Mouse (Mus musculus) lung, postnatal 14 days (tissue): Measurements from ENCODE around the gene Tmem221.
A peak's percentile ranks its signal among the peaks of the same experiment; 100 is the strongest.

Experiments used
- DNase-seq: peaks from one replicate; pipeline ENCODE4 v3.0.0; 2021

Gene Tmem221

DNA sequence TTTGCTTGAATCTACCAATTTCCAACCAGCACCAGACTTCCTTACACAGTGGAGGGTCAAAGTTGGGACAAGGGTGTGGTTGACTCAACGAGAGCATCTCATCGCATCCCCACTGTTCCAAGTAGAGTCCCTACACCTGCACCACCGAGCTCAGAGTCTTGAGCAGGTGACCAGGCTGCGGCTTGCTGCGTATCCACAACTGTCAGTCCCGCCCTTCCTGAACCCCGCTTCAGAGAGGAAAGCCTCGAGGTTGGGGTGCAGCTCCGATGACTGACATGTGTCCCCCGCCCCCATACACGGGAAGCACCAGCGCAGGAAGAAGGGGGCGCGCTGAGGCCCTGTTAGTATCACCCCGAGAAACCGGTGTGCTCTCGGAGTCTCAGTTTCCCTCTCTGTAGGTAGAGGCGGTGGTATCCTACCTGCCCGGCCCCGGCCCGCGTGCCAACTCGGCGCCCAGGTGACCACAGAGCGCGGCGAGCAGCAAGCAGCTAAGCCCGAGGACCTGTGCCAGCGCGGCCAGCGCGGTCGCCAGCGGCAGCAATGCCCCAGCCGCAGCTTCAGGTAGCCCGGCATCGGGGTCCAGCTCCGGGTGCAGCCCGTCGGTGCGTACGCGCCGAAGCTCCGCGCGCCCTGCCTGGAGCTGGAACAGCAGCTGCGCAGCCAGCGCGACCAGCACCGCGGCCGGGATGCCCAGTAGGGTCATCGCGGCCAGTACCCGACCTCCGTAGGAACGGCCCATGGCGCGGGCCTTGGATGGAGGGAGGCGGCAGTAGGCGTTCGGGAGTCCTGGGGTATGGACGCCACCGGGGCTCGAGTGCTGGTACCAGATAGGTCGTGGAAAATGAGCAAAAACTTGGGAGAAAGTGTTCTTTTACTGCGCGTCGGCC is at the start of gene Tmem221:
TSS of gene Tmem221 (minus strand) at position 801 of the 887 bp plus-strand sequence.
- DNase-seq = no peak

DNA sequence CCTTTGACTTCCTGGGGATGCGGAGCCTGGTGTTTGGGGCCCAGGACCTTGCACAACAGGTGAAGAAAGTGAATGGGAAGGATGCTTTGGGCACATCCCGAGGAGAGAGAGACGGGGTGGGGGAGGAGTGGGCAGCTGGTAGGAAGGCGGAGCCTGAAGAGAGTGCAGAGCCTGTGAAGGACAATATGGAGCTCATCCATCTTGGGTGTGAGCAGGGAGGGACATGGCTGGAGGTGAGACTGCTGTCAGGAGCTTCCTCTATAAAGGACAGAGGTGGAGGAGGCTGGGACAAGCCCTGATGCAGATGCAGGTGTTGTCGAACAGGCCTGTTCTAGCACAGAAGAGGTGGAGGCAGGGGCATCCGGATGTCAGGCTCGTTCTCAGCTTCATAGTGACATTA is 45.4 kb upstream of the Tmem221 start:
- no peak for DNase-seq

DNA sequence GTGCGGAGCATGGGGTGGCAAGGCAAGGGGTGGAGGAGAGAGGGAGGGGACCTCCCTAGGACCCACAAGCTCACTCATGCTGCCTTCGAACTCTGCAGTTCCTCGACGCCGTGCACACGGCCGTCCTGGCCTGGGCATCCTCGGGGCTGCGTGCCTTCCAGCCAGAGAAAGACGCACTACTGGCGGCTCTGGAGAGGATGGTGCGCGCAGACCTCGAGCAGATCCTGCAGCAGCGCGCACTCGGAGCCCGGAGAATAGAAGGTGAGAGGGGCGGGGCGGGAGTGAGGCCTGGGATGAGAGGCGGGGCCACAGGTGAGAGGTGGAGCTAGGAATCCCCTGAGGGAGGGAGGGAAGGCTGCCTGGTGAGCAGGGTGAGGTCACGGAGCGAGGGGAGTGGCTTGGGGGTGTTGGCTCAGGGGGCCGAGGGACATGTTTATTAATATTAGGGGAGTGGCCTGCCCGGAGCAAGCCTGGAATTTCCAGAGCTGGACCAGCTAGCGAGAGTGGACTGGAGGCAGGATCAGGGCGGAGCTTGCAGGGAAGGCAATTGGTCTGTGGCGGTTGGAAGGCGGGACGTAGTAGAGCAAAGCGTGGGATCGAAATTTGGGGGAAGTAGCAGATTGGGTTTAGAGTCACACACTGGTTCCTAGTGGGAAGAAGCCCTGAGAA is 44.1 kb upstream of the Tmem221 start:
- peak; percentile 84 for DNase-seq

DNA sequence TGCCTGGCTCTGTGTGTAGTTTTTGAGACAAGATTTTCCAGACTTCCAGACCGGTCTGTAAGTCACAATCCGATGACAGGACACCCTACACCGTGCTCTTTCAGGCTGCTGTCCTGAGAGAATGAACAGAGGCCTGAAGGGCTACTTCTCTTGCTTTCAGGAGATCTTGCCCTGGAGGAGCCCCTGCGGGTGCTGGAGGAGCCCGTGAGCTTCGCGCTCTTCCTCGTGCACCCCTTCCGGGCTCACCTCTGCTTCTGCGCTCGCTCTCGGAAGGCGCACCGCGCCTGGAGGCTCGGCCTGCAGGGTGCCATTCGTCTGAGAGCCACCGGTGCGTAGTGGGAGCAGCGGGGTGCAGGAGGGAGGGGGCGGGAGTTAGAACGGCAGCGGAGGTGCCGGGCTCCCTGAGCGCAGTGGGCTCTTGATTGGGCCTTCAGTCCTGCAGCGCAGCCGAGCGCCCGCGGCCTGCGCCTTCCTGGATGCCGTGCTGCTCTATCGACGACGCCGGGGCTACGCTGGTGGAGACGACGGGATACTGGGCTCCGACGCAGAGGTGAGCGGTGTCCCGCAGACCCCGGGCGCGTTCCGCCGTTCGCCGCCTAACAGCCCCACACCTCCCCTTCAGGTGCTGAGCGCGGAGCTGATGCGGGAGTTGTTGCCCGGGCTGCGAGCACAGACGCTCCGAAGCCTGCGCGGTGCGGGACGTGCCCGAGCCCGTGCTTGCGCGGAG is 43.4 kb upstream of the Tmem221 start:
- DNase-seq = no peak

DNA sequence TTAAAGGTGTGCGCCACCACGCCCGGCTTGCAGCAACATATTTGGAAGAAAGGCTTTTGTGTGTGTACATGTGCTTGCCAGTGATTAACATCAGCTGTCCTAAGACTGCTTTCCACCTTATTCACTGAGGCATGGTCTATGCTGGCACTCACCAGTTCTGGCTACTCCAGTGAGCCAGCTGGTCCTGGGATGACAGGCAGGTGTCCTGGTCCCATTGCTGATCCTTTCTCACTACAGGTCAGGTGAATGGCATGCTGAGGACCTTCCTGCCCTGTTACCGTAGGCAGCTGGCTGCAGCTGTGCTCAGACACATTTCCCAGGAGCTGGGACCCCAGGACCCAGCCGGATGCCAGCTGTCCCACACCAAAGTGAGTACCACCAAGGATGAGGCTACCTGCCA is 40.2 kb upstream of the Tmem221 start:
- DNase-seq = no peak

DNA sequence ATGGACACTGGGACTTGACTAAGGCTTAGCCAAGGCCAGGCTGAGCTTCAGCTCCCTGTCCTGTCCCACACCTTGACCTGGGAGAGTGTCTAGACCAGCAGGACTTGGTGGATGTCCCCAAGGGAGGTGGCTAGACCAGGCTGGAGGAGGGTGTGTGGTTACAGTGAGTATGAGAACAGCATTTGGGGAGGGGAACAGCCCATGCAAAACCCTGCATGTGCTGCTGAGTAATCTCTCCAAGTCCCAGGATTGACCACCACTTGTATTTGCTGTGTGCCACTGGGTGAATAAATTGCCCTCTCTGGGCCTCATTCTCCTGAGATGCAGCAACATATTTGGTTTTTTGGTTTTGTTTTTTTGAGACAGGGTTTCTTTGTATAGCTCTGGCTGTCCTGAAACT is 39.7 kb upstream of the Tmem221 start:
- DNase-seq = no peak

DNA sequence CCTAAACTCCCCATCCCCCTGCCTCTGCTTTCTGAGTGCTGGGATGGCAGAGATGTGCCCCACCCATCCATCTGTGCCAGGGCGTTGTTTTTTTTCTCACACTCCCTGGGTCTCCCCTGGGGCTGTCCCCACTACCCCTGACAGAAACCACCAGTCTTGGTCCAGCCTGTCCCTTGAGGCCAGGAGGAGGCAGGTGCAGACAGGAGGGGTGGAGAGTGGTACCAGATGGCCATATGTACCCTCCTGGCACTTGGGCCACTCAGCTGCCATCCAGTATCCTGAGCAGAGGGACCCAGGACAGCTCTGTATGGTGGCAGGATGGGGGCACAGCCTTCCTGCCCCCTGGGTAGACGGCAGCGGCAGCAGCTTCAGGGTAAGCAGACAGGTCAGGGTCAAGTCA is 38.8 kb upstream of the Tmem221 start, which contains the start of gene Fam129c:
TSS of gene Fam129c (plus strand) at position 198 of the 400 bp plus-strand sequence.
- DNase-seq = no peak

DNA sequence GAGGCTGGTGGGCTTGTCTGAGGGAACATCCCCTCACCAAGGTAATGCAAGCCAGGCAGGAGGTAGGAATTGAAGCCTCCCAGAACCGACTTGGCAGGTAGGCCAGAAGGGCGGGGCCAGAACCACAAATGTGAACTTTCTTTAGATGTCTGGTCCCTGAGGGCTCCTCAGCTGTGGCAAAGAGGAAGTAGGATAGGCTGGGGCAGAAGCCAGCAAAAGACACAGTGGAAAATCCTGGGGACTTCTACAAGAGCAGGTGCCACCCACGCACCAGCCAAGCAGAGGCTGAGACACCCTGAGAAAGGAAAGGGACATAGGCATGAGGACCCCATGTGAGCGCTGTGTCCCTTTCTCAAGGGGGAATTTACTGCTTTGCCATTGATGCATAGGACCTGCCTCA is 38.1 kb upstream of the Tmem221 start:
- DNase-seq = no peak

DNA sequence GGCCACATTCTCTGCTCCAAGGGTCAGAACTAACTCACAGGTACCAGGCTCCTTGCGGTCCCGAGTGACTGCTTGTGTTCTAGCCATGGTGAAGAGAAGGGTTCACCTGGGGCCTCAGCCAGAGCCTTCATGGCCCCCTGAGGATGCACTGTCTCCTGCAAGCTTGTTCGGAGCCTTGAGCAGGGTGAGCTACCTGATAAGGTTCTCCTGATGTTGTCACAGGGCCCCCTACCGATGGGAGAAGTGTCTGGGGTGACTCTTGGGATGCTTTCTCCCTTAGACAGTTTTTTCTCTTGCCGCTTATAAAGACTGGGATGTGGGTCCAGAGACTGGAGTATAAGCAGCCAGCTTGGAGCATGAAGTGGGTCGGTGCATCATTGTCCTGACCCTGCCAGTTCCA is 37.7 kb upstream of the Tmem221 start:
- DNase-seq = no peak

DNA sequence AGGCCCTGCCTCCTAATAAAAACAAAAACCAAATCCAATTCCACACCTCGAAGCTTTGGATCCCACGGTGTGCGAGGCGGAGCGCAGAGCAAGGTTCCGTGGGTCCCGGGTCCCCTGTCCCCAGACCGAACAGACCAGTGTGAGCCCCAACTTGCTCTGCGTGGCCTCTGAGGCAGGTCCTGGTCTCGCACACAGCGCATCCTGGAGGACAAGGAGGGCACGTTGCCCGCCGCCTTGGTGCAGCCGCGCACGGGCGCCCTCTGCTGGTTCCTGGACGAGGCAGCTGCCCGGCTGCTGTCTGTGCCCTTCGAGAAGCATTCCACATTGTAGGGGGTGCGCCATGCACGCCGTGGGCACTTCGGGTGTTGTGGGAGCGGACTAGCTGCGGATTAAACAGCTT is 37.2 kb upstream of the Tmem221 start:
- peak; percentile 94 for DNase-seq

DNA sequence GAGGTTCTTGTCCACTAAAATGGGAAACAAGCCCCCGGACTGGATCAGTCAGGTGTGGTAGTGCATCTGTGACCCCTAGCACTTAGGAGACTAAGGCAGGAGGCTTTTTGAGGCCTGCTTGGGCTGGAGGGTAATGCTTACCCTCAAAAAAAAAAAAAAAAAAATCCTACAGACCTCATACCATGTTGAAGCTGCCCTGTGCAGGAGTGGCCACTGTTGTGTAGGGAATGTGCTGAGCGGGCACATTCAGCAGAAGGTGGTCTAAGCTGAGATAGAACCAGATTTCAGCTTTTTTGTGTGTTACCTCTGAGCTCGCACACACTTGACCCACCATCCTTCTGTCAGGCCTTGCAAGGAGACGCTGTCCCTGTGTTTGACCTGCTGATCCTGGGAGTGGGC is 35.7 kb upstream of the Tmem221 start:
- no peak for DNase-seq

DNA sequence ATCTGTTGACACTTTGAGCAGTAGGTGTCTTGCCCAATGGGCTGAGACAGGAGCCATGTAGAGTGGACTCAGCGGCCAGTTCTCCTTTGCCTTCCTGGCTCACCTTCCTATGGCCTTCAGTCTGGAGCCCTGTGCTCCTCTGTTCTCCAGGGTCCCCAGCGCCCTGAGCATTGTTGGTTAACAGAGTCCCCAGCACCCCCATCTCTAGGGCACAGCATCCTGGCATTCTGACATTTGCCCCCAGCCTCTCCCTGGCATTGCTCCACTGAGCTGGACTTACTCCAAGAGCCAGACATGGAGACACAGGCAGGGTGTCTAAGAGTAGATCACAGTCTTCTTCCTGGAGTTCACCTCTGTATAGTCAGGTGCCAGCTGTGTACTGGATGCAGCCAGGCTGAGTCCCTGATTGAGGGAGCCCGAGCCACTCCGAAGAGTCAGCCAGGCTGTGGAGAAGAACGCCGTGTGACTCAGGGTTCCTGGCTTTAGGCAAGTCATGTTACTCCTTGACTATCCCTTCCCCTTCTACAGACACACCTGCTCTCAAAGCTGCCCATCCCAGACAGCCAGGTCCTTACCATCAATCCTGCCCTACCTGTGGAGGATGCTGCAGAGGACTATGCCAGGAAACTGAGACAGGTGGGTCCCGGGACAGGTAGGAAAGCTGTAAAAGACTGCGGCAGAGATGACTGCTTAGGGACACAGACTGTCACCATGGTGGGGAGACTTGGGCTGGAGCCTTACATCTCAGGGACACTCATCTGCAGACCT is 35.1 kb upstream of the Tmem221 start:
- no peak for DNase-seq

DNA sequence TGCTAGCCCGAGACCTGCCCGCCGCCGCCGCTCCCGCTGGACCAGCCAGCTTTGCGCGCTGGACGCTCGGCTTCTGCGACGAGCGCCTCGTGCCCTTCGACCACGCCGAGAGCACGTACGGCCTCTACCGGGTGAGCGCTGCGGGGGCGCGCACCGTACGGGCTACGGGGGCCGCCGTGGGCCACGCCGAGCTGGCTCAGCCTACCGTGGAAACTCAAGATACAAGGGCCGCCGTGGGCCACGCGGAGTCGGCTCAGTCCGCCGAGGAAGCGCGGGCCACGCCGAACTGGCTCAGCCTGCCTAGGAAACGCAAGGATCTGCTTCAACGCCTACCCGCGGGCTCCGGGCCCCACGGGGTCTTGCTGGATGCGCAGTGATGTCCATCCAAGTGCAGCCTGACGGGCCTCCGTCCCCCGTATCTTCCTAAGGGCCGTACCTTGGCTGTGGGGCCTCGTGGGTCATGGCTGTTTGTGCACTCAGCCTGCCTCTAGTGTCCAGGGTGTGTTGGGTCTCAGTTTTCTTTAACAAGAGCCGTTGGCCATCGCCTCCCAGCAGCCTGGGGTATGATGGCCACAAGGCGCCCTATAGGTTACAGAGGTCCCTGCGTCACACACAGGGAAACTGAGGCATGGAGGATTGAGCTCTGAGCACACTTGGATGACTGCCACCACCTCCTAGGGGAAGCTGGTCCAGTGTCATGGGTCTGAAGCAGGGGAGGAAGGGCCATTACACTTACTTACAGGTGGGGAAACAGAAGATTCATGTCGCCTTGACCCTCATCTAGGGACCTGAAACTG is 33.9 kb upstream of the Tmem221 start:
- DNase-seq = peak; percentile 67

DNA sequence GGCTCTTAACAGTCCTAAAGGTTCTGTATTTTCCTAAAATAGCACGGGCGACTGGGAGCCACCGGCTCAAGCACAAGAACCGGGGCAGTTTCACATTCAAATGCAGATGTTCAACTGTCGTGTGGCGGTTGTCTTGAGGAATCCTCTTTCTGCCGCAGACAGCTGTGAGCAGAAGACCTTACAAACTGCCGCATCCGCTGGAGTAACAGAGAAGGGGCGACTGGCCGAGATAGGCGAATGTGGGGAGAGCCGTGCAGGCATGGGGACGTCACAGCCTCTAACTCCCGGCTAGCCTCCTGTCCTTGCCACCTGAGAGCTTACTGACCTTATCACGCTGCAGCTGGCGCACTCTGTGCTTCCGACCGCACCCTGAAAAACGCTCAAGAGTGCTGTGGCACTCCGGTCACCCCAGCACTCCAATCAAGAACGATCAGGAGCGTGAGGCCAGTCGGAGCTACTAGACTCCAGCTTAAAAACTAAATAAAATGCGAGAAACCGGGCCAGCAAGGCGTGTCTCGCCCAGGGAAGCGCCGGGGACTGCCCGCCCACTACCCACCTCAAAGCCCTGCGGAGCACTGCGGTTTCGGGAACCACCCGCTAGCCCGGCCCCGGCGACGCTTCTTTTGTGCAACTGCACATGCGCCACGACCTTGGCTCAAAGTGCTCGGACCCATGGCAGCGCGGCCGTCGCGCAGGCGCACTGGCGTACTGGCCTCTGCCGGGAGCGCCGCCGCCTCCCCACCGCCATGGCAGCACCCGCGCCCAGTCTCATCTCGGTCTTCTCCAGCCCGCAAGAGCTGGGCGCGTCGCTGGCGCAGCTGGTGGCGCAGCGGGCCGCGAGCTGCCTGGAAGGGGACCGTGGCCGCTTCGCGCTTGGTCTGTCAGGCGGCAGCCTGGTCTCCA is 33.1 kb upstream of the Tmem221 start, which contains the start of gene Pgls:
TSS of gene Pgls (plus strand) at position 706 of the 903 bp plus-strand sequence.
- DNase-seq = peak; percentile 96

DNA sequence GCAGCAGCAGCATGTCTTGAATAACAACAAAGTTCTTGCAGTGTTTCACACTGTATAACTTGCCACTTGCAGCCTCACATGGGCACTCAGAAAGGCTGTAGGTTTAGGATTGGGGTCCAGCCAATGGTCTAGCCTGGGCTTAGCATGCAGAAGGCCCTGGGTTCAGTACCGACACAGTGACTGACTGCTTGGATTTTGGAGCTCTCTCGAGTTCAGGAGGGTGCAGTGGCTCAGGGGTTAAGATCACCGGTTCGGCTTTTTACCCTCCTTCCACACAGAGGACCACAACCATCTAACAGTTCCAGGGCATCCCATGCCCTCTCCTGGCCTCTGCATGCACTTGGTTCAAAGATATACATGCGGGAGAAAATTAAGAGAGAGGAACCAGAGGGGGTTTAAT is 32.3 kb upstream of the Tmem221 start:
- DNase-seq = no peak

DNA sequence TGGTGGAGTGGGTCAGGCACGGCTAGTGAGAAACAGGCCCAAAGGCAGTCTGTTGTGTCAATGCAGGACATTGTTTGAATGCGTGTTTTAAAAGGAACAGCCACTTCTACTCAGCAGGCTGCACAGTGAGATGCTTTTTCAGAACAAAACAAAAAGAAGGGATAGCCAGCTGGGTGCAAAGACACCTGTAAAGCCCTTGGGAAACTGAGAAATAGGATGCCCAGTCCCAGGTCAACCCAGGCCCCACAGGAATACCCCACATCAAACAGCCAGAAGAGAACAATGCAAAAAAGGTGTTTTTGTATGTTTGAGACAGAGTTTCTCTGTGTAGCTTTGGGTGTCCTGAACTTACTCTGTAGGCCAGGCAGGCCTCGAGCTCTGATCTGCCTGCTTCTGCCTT is 30.1 kb upstream of the Tmem221 start:
- no peak for DNase-seq

DNA sequence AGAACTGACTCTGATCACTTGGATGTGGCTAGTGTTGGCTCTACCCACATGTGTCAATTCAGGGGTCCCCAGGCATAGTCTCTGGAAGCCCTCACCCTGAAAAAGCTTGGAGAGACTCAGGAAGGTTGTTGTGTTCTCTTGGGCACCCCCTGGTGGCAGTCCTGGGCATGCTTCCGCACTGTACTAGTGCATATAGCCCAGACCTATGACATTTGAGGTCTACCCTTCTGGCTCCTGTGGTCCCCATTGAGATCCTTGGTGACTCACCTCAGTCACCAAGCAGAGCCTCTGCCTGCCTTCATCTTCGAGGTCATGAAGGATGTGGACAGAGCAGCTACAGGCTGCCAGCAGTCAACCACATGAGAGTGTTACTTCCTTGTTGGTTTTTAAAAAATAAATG is 28.2 kb upstream of the Tmem221 start:
- peak; percentile 61 for DNase-seq

DNA sequence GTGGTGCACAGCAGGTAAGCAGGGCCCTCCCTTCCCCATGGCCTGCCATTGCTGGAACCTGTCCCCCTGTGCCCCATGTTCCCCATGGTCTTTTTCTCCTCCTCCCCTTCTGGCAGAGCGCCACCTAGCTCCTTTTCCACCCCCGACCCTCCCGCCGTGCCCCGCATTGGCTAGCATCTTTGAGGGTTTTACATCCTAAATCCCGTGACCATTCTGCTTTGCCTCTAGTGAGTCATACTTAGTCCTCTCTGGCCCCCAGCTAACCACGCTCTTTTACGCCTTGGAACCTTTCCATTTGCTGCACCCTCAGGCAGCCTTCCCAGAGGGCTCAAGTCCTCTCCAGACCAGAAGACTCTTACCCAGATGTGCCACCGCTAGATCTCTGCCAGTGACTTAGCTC is 21.5 kb upstream of the Tmem221 start:
- no peak for DNase-seq

DNA sequence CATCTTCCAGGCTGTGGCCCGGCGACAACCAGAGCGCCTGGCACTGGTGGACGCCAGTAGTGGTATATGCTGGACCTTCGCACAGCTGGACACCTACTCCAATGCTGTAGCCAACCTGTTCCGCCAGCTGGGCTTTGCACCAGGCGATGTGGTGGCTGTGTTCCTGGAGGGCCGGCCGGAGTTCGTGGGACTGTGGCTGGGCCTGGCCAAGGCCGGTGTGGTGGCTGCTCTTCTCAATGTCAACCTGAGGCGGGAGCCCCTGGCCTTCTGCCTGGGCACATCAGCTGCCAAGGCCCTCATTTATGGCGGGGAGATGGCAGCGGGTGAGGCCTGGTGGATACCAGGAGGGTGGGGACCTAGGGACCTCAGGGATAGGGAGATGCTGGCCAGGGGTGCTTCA is 20.8 kb upstream of the Tmem221 start:
- no peak for DNase-seq

DNA sequence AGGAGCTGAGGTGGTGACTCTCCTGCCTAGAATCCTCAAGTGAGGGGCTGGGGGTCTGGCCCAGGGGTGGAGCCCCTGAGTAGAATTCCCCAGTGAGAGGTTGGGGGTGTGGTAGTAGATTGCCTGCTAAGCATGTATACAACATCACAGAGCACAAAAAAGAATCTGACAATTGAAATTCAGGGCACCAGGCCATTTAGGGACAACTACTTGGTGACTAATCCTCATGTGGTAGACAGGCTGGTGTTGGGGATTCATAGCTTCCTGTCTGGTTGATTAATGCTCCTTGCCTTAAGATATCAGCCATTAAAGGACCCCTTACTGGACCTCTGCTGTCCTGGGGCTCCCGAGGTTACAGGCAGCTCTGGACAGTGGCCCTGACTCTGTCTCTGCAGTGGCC is 20.3 kb upstream of the Tmem221 start:
- no peak for DNase-seq

DNA sequence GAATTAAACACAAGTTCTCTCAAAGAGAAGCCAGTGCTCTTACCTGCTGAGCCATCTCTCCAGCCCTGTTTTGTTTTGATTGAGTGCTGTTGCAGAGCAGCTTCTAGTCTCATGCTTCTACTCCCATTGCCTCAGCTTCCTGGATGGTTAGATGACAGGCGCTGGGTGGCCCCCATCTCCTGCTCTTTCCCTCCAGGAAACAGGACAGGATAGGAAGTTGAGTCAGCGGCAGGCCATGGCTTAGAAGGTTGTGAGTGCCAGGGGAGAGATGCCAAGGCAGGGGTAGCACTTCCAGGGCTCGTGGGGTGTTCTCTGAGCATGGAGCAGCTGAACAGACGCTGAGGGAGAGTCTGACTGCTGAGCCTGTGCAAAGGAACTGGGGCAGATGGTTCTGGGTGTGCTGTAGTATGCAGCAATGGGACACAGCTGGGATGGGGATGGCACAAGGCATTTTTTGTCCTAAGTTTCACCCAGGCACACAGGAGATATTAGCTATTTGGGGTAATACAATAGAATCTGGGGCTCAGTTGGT is 19.3 kb upstream of the Tmem221 start:
- DNase-seq = no peak
